Mouse (Mus musculus) stomach, embryonic 14.5 days (tissue): ENCODE measurements around the gene Adarb2. TPM values are rescaled to one million over a fixed set of nuclear protein-coding genes. Genes with fewer than 3 reads are reported as not detected.
A peak's percentile ranks its signal among the peaks of the same experiment; 100 is the strongest.

Experiments used
- ATAC-seq: fragments of 200-750 bp; cut with Nextera tagmentation; 2 replicates; pipeline ENCODE4 v1.8.0; 2017; ENCODE audit warnings: low read depth, moderate TSS enrichment; ENCODE audit not compliant: insufficient number of reproducible peaks, insufficient read depth, low FRiP score
- H3K27ac ChIP-seq: fragments of 300-500 bp; sonication (generic); 2 replicates; pipeline ENCODE4 v1.5.1; 2014; ENCODE audit warnings: mild to moderate bottlenecking, low read length, moderate library complexity, mixed read lengths
- H3K27me3 ChIP-seq: fragments of 300-500 bp; sonication (generic); 2 replicates; pipeline ENCODE4 v1.6.1; 2014; ENCODE audit warnings: low read length, control low read depth, mixed read lengths; ENCODE audit not compliant: control insufficient read depth, insufficient read depth
- H3K36me3 ChIP-seq: fragments of 300-500 bp; sonication (generic); 2 replicates; pipeline ENCODE4 v1.6.1; 2014; ENCODE audit warnings: mild to moderate bottlenecking, control low read depth, low read length, moderate library complexity, mixed read lengths; ENCODE audit not compliant: control insufficient read depth, insufficient read depth
- H3K4me1 ChIP-seq: fragments of 300-500 bp; sonication (generic); 2 replicates; pipeline ENCODE4 v1.6.1; 2014; ENCODE audit warnings: low read length, control low read depth, mixed read lengths; ENCODE audit not compliant: control insufficient read depth, insufficient read depth
- H3K4me2 ChIP-seq: fragments of 300-500 bp; sonication (generic); replicated peaks from 2 replicates; pipeline ENCODE4 v1.6.1; 2014; ENCODE audit warnings: low read depth, low read length, control low read depth
- H3K4me3 ChIP-seq: fragments of 300-500 bp; sonication (generic); 2 replicates; pipeline ENCODE4 v1.5.1; 2014; ENCODE audit warnings: low read depth, low read length, control low read depth
- H3K9ac ChIP-seq: fragments of 300-500 bp; sonication (generic); replicated peaks from 2 replicates; pipeline ENCODE4 v1.6.1; 2014; ENCODE audit warnings: low read depth, mild to moderate bottlenecking, control low read depth, low read length, moderate library complexity, mixed read lengths
- H3K9me3 ChIP-seq: fragments of 300-500 bp; sonication (generic); 2 replicates; pipeline ENCODE4 v1.6.1; 2016; ENCODE audit warnings: low read depth, low read length, control low read depth; ENCODE audit not compliant: control insufficient read depth
- WGBS: fragments of 180-500 bp; shearing (Covaris S2); extraction: QIAGEN DNeasy Blood & Tissue Kit; methylation state at CpG from one replicate; pipeline ENCODE4 v1.1.7; 2014; 5-methylcytosine and 5-hydroxymethylcytosine counted together
- polyA plus RNA-seq: library from polyadenylated mRNA; unstranded; fragments of >200 nt; fragmentation: Nextera tagmentation; extraction: Ambion mirVana; gene quantifications from 2 replicates; pipeline ENCODE4 v1.2.1, GENCODE M21; 2014

Gene Adarb2
- polyA plus RNA-seq, 1 experiment from 2014 or later: 1.3 TPM

DNA sequence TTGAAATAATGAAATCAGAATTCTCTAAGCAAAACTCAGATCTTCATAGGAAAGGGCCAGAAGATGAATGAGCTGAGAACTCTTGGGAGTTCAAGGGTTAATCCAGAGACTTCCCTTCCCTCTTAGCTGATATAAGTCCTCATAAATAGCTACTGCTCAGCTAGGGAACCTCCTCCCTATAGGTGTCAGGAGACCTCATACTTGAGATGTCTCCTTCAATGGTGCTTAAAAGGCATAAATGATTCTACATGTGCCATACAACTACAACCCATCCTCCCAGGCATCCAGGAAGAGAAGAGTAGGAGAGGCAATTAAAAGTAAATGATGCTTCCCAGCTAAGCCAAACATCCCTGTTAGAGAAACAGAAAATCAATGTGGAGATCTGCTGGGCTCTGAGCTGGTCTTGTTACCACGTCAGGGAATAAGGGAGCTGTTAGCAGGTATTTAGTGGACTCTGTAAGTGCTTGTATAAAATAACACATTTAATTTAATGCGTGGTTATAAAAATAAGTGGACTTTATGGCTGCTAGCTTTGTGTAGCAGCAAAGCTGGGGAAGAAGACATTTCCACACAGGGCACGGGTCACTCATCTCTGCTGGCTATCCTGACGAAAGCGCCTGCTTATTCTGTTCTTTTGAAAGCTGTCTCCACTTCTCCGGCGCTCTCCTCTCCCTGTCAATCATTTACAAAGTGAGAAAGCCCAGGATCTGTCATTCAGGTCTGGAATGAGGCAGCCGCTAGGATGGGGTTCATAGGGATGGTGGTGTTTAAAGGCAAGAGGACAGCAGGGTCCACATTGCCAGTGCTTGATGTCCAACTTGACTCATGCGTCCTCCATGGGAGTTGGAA, 331.8 kb downstream of the Adarb2 start:
- Histone ChIP-seq H3K27me3 (no peaks in the 10 kb centered on the region), H3K9me3 (no peaks in the 10 kb centered on the region), H3K9ac (no peak overlapping the region), H3K4me1 (no peaks in the 10 kb centered on the region), H3K4me2 (no peak overlapping the region), H3K27ac (no peak overlapping the region), H3K36me3 (no peaks in the 10 kb centered on the region), H3K4me3 (no peak overlapping the region)
- 82% methylated on average over 9 of the region's 9 CpGs for WGBS
- ATAC-seq: no peak

DNA sequence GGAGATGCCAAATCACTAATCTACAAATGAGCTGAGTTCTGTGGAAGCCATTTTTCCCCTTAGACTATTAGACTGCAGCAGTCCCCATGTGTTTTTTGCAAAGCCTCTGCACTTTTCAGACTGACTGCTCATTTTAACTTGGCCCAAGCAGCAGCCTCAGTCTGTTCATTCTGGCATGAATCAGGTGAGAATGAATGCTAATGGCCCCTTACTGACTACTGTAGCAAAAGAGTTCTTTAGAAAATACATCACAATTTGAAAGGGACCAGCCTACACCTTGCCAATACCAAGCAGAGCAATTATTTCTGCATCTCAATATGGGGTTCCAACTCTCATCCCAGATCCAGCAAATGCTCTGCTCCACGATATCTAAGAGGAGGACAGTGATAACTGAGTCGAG, 335.8 kb downstream of the Adarb2 start:
- H3K4me2 ChIP-seq: no peak overlapping the region
- H3K9ac ChIP-seq: no peak overlapping the region
- WGBS: 85% methylated on average over 2 of the region's 2 CpGs
- H3K27me3 ChIP-seq: no peaks in the 10 kb centered on the region
- no peak for ATAC-seq
- no peak overlapping the region for H3K27ac ChIP-seq
- H3K36me3 ChIP-seq: no peaks in the 10 kb centered on the region
- no peaks in the 10 kb centered on the region for H3K9me3 ChIP-seq
- H3K4me1 ChIP-seq: no peaks in the 10 kb centered on the region
- no peak overlapping the region for H3K4me3 ChIP-seq

DNA sequence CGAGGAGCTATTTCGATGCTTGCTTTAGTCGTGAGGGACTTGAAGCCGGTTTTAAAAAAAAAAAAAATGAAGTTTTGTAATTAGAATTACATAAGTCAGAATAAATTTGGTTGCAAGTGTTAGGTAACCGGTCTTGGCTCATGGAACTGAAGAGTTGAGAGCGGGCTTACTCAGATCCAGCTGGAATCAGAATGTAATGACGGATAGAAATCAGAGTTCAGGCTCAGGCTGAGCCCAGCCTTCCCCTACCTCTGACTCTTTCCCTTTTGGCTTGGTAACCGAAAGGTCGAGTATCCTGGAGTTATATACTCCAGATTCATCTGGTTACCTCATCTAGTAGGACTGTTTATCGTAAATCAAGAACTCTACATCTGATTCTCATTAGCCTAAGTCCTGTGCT, 336.2 kb downstream of the Adarb2 start:
- Histone ChIP-seq H3K4me2 (no peak overlapping the region), H3K36me3 (no peaks in the 10 kb centered on the region), H3K9me3 (no peaks in the 10 kb centered on the region), H3K4me1 (no peaks in the 10 kb centered on the region), H3K4me3 (no peak overlapping the region), H3K27ac (no peak overlapping the region), H3K27me3 (no peaks in the 10 kb centered on the region), H3K9ac (no peak overlapping the region)
- no peak for ATAC-seq
- 85% methylated on average over 10 of the region's 10 CpGs for WGBS

DNA sequence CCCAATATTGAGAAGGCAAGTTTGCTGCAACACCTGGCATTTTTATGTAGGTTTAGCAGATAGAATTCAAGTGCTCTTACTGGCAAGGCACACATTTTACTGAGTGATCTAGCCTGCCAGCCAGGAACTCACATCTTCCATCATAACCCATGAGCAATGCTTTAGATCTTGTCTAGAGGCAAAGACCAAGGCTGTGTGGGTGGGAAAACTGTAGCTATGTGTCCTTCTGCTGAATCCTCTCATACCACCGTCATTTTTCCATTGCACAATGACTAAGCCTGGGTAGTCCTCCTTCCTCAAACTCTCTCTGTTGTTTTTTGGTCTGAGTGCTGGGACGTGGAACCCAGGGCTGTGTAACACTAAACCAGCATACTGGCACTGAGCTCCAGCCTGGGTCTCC, 340.0 kb downstream of the Adarb2 start:
- 80% methylated on average over 2 of the region's 2 CpGs for WGBS
- no peaks in the 10 kb centered on the region for H3K36me3 ChIP-seq
- H3K27ac ChIP-seq: no peak overlapping the region
- no peaks in the 10 kb centered on the region for H3K4me1 ChIP-seq
- H3K4me3 ChIP-seq: no peak overlapping the region
- no peaks in the 10 kb centered on the region for H3K9me3 ChIP-seq
- no peak overlapping the region for H3K9ac ChIP-seq
- no peak for ATAC-seq
- H3K4me2 ChIP-seq: no peak overlapping the region
- no peaks in the 10 kb centered on the region for H3K27me3 ChIP-seq

DNA sequence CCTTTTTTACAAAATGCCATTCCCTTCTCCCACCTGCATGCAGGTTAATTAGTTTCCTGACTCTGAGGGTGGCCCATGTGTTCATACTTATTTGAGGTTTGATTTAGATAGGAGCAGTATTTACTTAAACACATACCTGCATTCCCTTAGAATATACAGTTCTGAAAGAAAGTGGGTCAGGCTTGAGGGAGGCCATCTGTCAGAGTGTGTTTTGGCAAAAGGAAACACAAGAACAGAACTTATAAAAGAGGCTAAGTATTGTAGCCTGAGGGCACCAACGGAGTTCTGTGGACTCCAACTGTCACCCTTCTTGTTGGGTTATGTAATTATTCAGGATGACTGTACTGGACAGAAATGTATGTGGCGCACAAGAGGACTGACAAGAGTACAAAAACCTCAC, 349.6 kb downstream of the Adarb2 start:
- Histone ChIP-seq H3K4me1 (no peaks in the 10 kb centered on the region), H3K4me3 (no peak overlapping the region), H3K36me3 (no peaks in the 10 kb centered on the region), H3K9me3 (no peaks in the 10 kb centered on the region), H3K27ac (no peak overlapping the region), H3K4me2 (no peak overlapping the region), H3K27me3 (no peaks in the 10 kb centered on the region), H3K9ac (no peak overlapping the region)
- ATAC-seq: peak; percentile 74
- WGBS: 31% methylated on average over 2 of the region's 2 CpGs

DNA sequence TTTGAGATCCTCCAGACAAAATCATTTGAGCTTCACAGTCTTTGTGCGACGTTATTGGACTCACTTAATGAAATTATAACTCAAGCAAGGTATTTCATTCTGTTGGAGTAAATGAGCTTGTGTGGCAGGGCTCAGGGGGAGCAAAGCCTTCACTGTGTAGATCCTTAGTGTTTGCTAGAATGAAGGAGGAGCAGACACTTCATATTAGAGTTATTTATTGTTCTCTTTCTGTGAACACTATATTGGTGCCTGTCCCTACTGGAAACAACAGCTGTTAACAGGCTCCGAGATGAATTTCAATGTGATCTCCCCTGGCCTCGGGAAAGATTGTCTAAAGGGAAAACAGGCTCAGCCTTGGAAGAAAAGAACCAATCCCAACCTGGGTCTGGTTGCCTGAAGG, 355.1 kb downstream of the Adarb2 start:
- WGBS: 72% methylated on average over 4 of the region's 4 CpGs
- H3K9ac ChIP-seq: no peak overlapping the region
- H3K9me3 ChIP-seq: no peaks in the 10 kb centered on the region
- no peaks in the 10 kb centered on the region for H3K27me3 ChIP-seq
- H3K36me3 ChIP-seq: no peaks in the 10 kb centered on the region
- no peak overlapping the region for H3K4me3 ChIP-seq
- no peaks in the 10 kb centered on the region for H3K4me1 ChIP-seq
- H3K4me2 ChIP-seq: no peak overlapping the region
- H3K27ac ChIP-seq: no peak overlapping the region
- no peak for ATAC-seq

DNA sequence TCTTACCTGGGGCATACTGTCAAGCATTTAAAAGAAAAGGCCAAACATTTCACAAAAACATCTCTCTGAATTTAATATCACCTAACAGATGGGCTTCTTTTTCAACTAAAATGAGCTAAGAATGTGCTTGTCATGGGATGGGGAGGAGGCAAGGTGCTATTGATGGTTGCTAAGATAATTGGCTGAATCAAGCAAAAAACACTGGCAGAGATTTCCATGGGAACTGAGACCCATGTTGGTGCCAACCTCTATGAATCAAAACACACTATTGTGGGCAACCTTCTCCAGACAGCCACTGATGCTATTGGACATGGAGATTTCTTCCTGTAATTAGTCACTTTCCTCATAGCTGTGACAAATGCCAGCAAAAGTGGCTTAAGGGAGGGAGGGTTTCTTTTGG, 357.8 kb downstream of the Adarb2 start:
- Histone ChIP-seq H3K27ac (no peak overlapping the region), H3K4me2 (no peak overlapping the region), H3K9ac (no peak overlapping the region), H3K27me3 (no peaks in the 10 kb centered on the region), H3K36me3 (no peaks in the 10 kb centered on the region), H3K4me1 (no peaks in the 10 kb centered on the region), H3K4me3 (no peak overlapping the region), H3K9me3 (no peaks in the 10 kb centered on the region)
- no peak for ATAC-seq

DNA sequence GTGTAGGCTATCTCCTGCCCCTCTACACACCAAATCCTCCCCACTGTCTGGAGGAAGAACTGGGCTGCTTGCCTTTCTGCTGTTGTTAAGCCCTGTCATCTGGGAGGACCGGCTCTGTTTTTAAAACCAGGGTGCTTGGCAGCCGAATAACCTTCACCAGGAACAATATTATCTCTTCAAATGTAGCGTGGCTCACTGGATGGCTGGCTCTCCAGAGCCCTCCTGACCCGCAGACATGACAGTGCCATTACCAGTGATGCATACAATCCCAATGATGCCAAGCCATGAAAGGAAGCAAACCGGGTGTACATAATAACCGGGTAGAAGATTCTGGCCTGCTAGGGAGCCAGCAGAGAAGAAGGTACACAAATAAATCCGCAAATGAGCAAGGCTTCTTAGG, 360.5 kb downstream of the Adarb2 start:
- ATAC-seq: no peak
- 86% methylated on average over 7 of the region's 7 CpGs for WGBS
- Histone ChIP-seq H3K4me2 (no peak overlapping the region), H3K9me3 (no peaks in the 10 kb centered on the region), H3K36me3 (no peaks in the 10 kb centered on the region), H3K27me3 (no peaks in the 10 kb centered on the region), H3K27ac (no peak overlapping the region), H3K4me3 (no peak overlapping the region), H3K9ac (no peak overlapping the region), H3K4me1 (no peaks in the 10 kb centered on the region)
